Mouse (Mus musculus): ENCODE data around the gene Kat2b.

DNA sequence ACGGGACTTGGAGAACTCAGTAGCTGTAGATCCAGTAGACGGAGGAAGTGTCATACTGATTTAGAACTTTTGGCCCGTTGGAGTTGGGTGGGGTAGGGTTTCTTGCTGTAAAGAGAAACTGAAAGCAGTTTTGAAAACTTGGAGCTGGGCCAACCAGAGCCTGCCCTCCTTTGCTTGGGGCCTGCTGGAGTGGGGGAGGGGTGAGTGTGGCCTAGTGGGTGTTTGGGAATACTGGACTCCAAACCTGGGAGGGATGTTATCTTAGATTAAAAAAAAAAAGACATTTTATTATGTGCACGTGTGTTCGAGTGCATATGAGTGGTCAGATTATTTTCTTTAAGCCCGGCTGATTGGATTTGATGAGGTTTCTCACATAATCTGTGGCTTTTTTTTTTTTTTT is 3.2 kb downstream of the Kat2b start:
- peak; percentile 21; the same call in 1 of the 2 replicates for TF ChIP-seq ZNF384 (IDR thresholded peaks at IDR 0.05; ENCODE audit: low read depth, low read length)
- no peak for TF ChIP-seq CHD2 (IDR thresholded peaks at IDR 0.05; ENCODE audit: low read depth, low read length)
- TF ChIP-seq HCFC1 (IDR thresholded peaks at IDR 0.05; ENCODE audit: borderline replicate concordance, insufficient read depth, low read length): no peak
